In genomic region chr15:86645244-86645643, GRCm38 (mm10) we compare ENCODE assay signal across 19 mouse cellular contexts.
DNase-seq lines count a peak whose midpoint lies in the region; ATAC-seq and TF ChIP-seq lines count a peak whose summit lies in the region.
"Had no signal": no experiment of that assay in that cellular context is flagged by ENCODE, and none has a peak within 500 bp of the region (broad histone marks: within the 10 kb centered on the region; RNA-seq: fewer than 3 reads in every experiment).

No protein-coding gene starts in this region.

- DNase-seq in heart, embryonic 10.5 days (ENCODE audit: low spot score) = peak; percentile 57
- peak; percentile 61 for DNase-seq in lung, embryonic 14.5 days
- no peak for DNase-seq in lung, postnatal 14 days
- DNase-seq in embryo, embryonic 10.5 days (ENCODE audit: low spot score) = peak; percentile 24
- no peak for DNase-seq in layer of hippocampus, postnatal 14 days (ENCODE audit: low spot score in 2 of 2)
- no peak for DNase-seq in heart, adult 8-10 months (ENCODE audit: low spot score)
- DNase-seq: adrenal gland, postnatal 14 days; cerebellum, adult 8-10 months; lung, adult 18-20 months; thymus, postnatal 14 days had no signal

- no peaks in the 10 kb centered on the region for H3K9me3 ChIP-seq in heart, embryonic 10.5 days
- no peaks in the 10 kb centered on the region for H3K9me3 ChIP-seq in heart, embryonic 12.5 days (replicated peaks)
- H3K9me3 ChIP-seq in lung, embryonic 14.5 days (ENCODE audit: low read depth, low read length) = no peaks in the 10 kb centered on the region
- no peaks in the 10 kb centered on the region for H3K9me3 ChIP-seq in stomach, embryonic 16.5 days (replicated peaks; ENCODE audit: control insufficient read depth, low read length)
- H3K9me3 ChIP-seq: forebrain, embryonic 12.5 days; heart, embryonic 15.5 days; hindbrain, embryonic 12.5 days; intestine, embryonic 15.5 days; limb, embryonic 15.5 days; midbrain, embryonic 12.5 days had no signal

- H3K27ac ChIP-seq in heart, embryonic 10.5 days = no peak overlapping the region
- no peak overlapping the region for H3K27ac ChIP-seq in heart, embryonic 12.5 days (ENCODE audit: poor library complexity, severe bottlenecking)
- H3K27ac ChIP-seq in lung, embryonic 14.5 days (ENCODE audit: low read depth) = no peak overlapping the region
- no peak overlapping the region for H3K27ac ChIP-seq in stomach, embryonic 16.5 days (ENCODE audit: low read length)
- H3K27ac ChIP-seq: forebrain, embryonic 12.5 days; heart, embryonic 15.5 days; hindbrain, embryonic 12.5 days; intestine, embryonic 15.5 days; limb, embryonic 15.5 days; midbrain, embryonic 12.5 days had no signal

- no peak overlapping the region for H3K4me3 ChIP-seq in heart, embryonic 10.5 days
- H3K4me3 ChIP-seq in heart, embryonic 12.5 days = no peak overlapping the region
- H3K4me3 ChIP-seq in lung, embryonic 14.5 days (ENCODE audit: low read depth, low read length) = no peak overlapping the region
- no peak overlapping the region for H3K4me3 ChIP-seq in stomach, embryonic 16.5 days (replicated peaks; ENCODE audit: low read length)
- H3K4me3 ChIP-seq: forebrain, embryonic 12.5 days; heart, embryonic 15.5 days; hindbrain, embryonic 12.5 days; intestine, embryonic 15.5 days; limb, embryonic 15.5 days; midbrain, embryonic 12.5 days; myocyte had no signal

- no peaks in the 10 kb centered on the region for H3K27me3 ChIP-seq in heart, embryonic 10.5 days (ENCODE audit: insufficient read depth, poor library complexity, severe bottlenecking)
- no peaks in the 10 kb centered on the region; the same call in 1 of the 2 replicates for H3K27me3 ChIP-seq in heart, embryonic 12.5 days (replicated peaks)
- no peaks in the 10 kb centered on the region for H3K27me3 ChIP-seq in lung, embryonic 14.5 days (ENCODE audit: insufficient read depth, low read length)
- no peaks in the 10 kb centered on the region for H3K27me3 ChIP-seq in stomach, embryonic 16.5 days (ENCODE audit: control insufficient read depth, insufficient read depth, low read length)
- H3K27me3 ChIP-seq: forebrain, embryonic 12.5 days; heart, embryonic 15.5 days; hindbrain, embryonic 12.5 days; intestine, embryonic 15.5 days; limb, embryonic 15.5 days; midbrain, embryonic 12.5 days had no signal

- no peaks in the 10 kb centered on the region for H3K4me1 ChIP-seq in heart, embryonic 10.5 days
- no peaks in the 10 kb centered on the region for H3K4me1 ChIP-seq in heart, embryonic 12.5 days (replicated peaks)
- H3K4me1 ChIP-seq in lung, embryonic 14.5 days (ENCODE audit: insufficient read depth) = no peaks in the 10 kb centered on the region
- no peaks in the 10 kb centered on the region for H3K4me1 ChIP-seq in stomach, embryonic 16.5 days (ENCODE audit: control insufficient read depth, insufficient read depth, low read length)
- H3K4me1 ChIP-seq: forebrain, embryonic 12.5 days; heart, embryonic 15.5 days; hindbrain, embryonic 12.5 days; intestine, embryonic 15.5 days; limb, embryonic 15.5 days; midbrain, embryonic 12.5 days had no signal

- no peak overlapping the region for H3K9ac ChIP-seq in heart, embryonic 12.5 days
- H3K9ac ChIP-seq in lung, embryonic 14.5 days = no peak overlapping the region
- H3K9ac ChIP-seq in stomach, embryonic 16.5 days (ENCODE audit: low read length) = no peak overlapping the region
- H3K9ac ChIP-seq: forebrain, embryonic 12.5 days; heart, embryonic 15.5 days; hindbrain, embryonic 12.5 days; intestine, embryonic 15.5 days; limb, embryonic 15.5 days; midbrain, embryonic 12.5 days had no signal

- no peak for ATAC-seq in heart, embryonic 12.5 days (ENCODE audit: insufficient number of reproducible peaks, low FRiP score)
- peak; percentile 75; the same call in 1 of the 2 replicates for ATAC-seq in lung, embryonic 14.5 days (ENCODE audit: insufficient read depth)
- peak; percentile 29; the same call in 1 of the 2 replicates for ATAC-seq in stomach, embryonic 16.5 days (ENCODE audit: insufficient read depth, low FRiP score)
- ATAC-seq: intestine, embryonic 15.5 days had no signal

- WGBS in heart, embryonic 10.5 days = 82% methylated on average over 9 of the region's 9 CpGs
- 78% methylated on average over 9 of the region's 9 CpGs for WGBS in heart, embryonic 12.5 days
- WGBS in lung, embryonic 14.5 days = 34% methylated on average over 9 of the region's 9 CpGs
- WGBS in stomach, embryonic 16.5 days = 41% methylated on average over 9 of the region's 9 CpGs

- no peak for TF ChIP-seq CTCF in lung, embryonic 14.5 days (IDR thresholded peaks at IDR 0.05; ENCODE audit: low read depth)

- H3K4me2 ChIP-seq in heart, embryonic 12.5 days = no peak overlapping the region
- H3K4me2 ChIP-seq in lung, embryonic 14.5 days = no peak overlapping the region
- H3K4me2 ChIP-seq in stomach, embryonic 16.5 days (ENCODE audit: low read depth, low read length) = no peak overlapping the region
- H3K4me2 ChIP-seq: forebrain, embryonic 12.5 days; heart, embryonic 15.5 days; hindbrain, embryonic 12.5 days; intestine, embryonic 15.5 days; limb, embryonic 15.5 days; midbrain, embryonic 12.5 days had no signal

- H3K36me3 ChIP-seq in heart, embryonic 10.5 days = no peaks in the 10 kb centered on the region
- H3K36me3 ChIP-seq in heart, embryonic 12.5 days = no peaks in the 10 kb centered on the region
- no peaks in the 10 kb centered on the region for H3K36me3 ChIP-seq in lung, embryonic 14.5 days (ENCODE audit: insufficient read depth)
- no peaks in the 10 kb centered on the region for H3K36me3 ChIP-seq in stomach, embryonic 16.5 days (ENCODE audit: control insufficient read depth, insufficient read depth, low read length)
- H3K36me3 ChIP-seq: forebrain, embryonic 12.5 days; heart, embryonic 15.5 days; hindbrain, embryonic 12.5 days; intestine, embryonic 15.5 days; limb, embryonic 15.5 days; midbrain, embryonic 12.5 days had no signal

Comparison
In these comparisons a context has a peak if more than half of its experiments do, and no peak if none do; other contexts are left out.
1. DNase-seq: peak in heart, embryonic 10.5 days (single experiment), lung, embryonic 14.5 days (single experiment) and embryo, embryonic 10.5 days (single experiment); none in lung, postnatal 14 days (single experiment), layer of hippocampus, postnatal 14 days (0 of 2) and heart, adult 8-10 months (single experiment).